Mouse (Mus musculus) kidney, adult 9 months (tissue): ENCODE measurements around the gene Wdr81.

ENCODE experiments used
- DNase-seq: peaks from one replicate; pipeline ENCODE4 v3.0.0; 2022

The Wdr81 gene

DNA sequence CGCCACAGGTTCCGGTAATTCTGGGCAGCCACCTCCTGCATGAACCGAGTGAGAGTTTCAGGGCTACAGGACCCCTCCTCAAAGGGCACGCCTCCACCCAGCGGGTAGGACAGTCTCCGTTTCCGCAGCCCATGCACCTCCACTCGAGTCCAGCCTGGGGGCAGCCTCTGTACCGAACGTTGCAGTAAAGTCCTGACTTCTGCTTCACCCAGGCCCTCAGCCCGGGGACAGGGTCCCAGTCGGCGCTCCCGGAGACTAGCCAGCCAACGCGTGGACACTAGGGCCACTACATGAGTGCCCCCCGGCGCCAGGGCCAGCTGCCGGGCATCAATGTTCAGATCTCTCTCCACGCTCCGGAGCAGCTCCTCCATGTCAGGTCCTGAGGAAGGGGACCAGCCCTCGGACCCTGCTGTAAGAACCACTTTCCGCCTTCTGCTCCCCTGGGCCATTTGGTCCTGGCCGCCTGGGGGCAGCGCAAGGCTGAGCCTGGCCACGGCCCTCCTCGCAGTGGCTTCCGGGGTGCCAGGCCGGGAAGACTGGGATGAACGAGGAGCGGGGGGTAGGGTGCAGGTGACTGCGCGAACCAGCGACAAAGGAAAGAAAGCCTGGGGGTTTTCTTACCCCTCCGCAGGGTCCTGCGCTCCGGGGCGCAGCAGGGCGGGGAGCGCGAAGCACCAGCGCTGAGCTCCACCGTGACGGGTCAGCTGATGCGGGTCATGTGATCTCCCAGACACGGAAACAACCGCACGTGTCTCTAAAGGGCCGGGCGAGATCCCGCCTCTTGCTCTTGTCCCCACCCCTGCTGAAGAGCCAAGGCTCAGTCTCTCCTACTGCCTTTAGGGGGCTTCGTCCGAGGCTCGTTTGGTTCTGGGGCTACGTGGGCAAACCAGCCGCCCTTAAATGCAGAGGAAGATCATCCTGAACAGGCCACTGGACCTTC is at the start of gene Wdr81:
TSS of gene Wdr81 (minus strand) at position 727 of the 940 bp plus-strand sequence.
- DNase-seq, result peak; percentile 93

DNA sequence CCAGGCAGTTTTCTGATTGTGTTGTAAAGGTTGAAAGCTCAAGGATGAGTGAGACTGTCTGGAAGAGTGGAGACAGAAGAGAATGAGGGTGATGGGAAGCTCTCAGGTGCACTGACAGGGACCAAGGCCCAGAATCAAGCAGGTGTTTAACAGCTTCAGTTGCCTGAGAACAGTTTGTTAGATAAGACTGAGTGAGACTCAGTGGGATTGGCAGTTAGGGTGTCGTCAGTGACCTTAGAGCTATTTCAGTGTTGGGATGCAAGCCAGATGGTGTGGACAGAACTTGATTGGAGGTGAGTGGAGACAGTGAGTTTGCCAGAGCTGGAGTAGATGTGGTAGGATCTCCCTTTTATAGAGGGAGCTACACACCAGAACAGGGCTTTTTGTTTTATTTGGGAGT is 43.6 kb upstream of the Wdr81 start:
- DNase-seq, result no peak

DNA sequence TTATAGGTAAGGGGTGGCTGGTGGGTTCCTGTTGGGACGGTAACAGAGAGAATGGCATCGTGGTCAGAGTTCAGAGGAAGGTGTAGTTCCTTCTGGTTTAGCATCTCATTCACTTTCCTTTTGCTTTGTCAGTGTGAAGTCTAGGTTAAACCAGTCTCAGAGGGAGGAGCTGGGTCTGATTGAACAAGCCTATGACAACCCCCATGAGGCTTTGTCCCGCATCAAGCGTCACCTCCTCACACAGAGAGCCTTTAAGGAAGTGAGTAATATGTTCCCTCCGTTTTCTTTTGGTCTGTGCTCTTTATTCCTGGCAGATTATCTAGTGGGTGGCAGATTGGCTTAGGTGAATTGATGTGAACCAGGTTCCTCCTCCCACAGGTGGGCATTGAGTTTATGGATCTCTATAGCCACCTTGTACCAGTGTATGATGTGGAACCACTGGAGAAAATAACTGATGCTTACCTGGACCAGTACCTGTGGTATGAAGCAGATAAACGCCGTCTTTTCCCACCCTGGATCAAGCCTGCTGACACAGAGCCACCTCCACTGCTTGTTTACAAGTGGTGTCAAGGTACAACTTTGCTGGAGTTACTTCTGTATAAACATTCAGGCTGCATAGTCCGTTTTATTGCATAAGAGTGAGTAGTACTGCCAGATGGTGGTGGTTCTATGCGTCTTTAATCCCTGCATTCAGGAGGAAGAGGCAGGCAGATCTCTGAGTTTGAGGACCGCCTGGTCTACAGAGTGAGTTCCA is 40.0 kb upstream of the Wdr81 start:
- DNase-seq, result no peak

DNA sequence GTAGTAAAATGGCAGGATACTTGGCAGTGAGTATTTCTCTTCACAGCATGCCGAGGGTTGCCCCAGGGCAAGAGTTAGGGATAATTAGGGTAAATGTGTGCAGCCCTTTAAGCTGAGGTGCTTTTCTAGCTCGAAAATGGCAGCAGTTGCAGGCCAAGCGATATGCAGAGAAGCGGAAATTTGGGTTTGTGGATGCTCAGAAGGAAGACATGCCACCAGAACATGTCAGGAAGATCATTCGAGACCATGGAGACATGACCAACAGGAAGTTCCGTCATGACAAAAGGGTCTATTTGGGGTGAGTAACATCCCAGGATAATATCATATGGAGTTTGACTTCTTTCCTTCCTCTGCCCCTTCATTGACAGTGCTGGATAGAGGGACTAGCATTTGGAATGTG is 33.0 kb upstream of the Wdr81 start:
- DNase-seq, result peak; percentile 20

DNA sequence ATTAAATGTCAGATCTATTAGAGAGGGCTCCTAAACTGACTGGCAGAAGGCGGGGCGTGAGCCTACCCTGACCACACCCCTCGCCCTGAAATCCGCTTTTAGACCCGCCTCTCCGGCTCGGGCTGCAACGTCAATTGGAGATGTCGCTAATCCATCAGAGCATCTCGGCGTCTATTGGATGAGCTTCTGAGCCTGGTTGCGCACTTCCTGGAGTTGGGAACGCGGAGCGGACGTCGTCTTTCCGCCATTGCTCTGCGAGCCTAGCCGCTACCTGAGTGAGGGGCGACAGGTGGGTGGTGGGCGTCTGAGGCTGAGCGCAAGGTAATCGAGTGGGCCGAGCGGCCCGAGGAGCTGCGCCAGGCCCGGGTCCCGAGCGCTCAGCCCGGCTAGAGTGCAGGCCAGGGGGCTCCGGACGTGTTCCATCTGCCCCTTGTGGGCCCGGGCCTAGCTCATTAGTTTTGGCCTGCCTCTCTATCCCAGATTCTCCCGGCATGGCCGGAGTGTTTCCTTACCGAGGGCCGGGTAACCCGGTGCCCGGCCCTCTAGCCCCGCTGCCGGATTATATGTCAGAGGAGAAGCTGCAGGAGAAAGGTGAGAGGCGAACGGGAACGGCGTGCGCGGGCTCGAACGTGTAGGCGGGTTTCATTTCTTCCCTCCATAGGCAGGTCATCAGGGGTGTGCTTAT is 32.2 kb upstream of the Wdr81 start, which contains the start of gene Prpf8:
TSS of gene Prpf8 (plus strand) at position 216 of the 685 bp plus-strand sequence.
- DNase-seq, result peak; percentile 99

DNA sequence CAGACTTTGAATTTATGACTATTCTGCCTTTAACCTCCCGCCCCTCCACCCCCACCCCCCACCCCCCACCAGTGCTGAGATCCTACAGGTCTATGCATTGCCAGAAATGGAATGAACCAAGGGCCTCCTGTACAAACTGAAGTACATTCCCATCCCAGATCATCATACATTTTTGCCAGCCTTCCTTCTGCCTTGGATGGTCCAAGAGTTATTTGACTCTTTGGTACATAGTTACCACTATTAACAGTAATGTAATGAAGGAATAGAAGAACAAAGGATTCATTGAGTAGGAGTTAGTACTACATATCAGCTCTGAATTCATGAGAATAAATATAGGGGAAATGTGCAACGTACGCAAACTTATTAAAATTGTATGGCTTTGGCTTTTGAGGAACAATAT is 31.7 kb upstream of the Wdr81 start:
- no peak for DNase-seq

DNA sequence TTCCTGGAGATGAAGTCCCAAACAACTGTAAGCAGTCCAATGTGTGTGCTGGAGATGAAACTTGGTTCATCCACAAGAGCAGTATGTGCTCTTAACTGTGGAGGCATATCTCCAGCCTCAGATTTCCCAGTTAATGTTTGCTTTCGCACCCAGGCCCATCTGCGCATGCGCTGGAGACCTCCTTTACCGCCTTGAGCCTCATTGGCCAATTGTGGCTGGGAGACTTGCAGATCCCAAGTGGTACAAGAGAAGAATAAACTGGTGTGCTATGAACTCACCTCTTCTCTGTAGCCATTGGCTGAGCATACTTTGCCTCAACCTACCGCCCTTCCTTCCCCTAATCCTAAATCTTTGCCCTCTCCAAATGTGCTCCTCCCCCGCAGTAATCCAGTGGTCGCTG is 18.9 kb upstream of the Wdr81 start:
- no peak for DNase-seq

DNA sequence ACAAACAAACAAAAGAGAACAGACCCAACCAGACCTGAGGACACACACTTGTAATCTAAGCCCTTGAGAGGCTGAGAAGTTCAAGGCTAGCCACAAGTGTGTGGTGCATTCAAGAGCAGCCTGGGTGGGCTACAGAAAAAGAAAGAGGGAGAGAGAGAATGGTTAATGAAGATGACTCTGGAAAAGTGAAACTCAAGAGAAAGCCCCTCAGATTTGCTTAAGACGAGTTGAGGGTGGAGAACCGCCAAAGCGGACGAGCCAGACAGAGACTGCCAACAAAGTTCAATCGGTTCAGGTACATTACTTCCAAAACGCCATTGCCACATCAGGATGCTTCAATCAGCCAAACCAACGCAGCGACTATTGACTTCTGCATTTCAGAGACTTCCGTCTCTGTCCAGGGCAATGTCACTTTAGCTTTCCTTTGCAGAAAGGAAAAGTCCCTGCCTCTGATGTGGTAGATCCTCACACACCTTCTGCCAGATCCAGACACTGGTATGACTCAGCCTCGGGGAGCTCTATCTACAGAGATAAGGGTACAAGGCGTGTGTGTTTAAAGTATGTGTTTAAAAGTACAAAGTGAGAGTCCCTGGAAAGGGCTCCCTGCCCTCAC is 18.1 kb upstream of the Wdr81 start:
- DNase-seq, result no peak

DNA sequence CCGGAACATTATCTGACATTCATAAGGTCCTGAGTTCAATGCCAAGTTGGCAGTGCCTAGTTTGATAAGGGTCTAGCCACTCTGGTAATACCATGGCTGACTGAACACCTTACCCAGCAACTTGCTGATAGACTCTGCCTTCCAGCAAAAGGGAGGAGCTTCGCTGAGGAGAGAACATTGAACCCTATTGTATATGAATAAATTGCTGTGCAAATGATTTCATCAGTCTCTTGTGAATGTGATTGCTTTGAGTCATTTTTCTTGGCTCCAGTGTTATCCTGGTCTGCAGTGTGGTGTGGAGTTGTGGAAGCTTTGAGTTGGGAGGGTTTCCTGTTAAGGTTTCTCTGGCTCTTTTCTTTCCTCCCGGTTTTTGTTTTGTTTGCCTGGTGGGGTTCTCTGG is 16.2 kb upstream of the Wdr81 start:
- no peak for DNase-seq

DNA sequence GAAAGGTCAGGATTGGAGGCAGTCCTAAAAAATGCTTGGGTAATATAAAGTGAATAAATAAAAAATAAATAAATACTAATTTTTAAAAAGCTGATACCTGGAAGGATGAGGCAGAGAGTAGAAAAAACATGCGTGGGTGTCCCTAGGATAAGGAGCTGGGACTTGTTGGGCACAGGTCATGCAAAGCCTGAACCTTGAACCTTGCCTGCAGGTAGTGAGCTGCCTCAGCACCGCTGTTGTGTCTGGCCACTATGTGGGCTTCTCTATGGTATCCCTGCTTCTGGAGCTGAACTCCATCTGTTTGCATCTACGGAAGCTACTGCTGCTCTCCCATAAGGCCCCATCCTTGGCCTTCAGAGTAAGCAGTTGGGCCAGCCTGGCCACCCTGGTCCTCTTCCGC is 14.7 kb upstream of the Wdr81 start:
- peak; percentile 38 for DNase-seq

DNA sequence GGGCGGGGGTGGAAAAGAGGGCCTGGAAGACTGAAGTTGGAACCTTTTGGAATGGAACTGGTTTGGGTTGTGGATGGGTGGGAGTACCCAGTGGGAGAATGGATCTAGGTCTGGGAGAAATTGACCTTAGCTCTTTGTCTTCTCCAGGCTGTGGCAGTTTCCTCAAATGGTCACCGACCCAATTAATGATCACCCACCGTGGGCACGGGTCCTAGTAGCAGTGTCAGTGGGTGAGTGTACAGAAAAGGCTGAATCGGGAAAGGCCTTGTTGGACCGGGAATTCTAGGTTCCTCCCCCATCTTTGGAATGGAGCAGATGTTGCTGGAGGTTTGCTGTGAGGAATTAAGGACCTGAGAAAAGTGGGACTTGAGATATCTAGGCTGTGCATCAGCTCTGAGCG is 13.9 kb upstream of the Wdr81 start:
- peak; percentile 53 for DNase-seq

DNA sequence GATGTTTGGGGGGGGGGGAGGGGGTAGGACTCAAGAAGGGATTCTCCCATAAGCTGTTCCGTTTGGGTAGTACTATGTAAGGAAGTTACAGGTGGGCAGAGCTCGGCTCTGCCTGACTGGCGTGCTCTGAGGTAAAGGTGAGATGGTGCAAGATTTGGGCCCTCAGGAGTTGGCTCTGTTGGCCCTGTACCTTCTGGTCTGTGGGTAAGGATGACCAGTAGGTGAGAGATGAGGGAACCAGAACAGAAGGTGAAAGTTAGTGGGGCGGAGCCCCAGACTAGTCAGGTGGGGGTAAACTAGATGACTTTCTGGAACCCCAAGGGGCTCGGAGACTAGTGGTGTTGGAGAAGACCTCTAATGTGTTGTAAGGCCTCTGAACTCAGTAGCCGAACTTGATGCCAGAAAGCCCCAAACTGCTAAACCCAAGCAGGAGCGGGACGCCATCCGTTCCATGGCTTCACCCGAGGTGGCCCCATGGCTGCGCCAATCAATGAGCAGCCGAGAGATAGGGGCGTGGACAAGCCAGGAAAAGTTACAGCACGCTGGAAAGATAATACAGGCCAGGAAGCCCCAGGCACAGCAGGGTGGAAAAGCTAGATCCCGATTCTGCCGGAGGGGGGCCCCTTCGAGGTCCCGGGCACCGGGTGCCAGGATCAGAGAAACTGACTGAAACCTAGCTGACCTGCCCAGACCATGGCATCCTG is 13.1 kb upstream of the Wdr81 start:
- DNase-seq, result peak; percentile 76

DNA sequence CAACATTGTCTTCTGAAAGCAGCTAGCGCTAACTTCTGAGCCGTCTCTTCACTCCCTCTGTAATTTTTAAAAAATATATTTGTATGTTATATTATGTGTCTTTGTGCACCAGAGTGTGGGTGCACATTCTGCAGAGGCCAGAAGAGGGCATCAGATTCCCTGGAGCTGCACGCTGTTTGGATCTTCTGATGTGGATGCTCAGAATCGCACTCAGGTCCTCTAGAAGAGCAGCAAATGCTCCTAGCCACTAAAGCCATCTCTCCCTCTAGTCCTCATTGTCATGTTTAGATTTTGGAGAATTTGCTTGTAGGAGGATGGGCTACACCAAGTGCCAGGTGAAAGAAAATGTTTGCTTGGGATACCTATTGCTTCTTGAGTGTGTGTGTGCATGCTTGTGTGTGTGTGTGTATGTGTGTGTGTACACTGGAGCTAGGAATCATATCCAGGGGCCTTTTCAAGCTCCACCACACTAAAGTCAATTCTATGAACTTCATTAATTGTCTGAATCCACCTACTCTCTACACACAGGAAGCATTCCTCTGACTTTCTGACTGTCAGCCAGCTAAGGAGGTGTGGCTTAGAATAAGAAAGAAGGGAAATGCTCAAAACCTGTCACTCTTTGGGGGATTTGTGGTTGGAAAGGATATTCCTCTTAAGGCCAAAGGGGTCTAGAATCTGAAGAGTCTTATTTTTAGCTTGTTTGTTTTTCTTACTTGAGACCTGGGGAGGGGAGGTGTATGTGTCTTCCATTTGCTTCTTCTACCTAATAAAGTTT is 12.4 kb upstream of the Wdr81 start:
- DNase-seq, result peak; percentile 32

DNA sequence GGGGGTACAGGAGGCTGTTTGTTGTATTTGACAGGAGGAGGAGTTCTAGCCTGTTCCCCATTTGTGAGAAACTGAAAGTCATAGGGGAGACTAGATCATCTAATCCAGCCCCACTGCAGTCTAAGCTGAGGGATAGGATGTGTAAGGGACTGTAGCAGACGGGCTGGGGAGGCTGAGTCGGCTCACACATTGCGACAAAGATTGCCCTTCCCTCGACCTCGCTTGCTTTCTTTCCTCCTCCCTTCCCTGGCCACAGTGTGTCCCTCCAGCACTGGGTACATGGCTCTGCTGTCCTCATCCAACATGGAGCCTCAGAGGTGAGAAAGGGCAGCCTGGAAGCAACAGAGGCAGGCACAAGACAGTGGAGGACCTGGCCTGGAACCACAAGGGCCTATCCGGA is 10.5 kb upstream of the Wdr81 start:
- no peak for DNase-seq

DNA sequence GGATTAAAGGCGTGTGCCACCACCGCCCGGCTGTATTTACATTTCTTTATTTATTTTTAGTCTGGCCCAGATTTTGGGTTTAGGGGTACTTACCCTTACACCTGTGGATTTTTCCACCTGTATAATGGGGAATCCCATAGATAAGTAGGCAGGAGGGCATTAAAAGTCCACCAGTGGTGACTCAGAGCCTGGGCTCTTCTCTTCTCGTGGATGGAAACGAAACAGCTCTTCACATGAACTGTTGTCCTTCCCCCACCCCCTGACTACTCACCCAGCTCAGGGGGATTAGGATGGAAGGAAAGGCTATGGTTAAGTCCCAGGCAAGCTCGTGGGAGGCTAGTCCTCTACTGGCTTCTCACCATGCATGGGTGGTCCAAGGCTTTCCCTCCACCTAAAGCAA is 9.9 kb upstream of the Wdr81 start:
- DNase-seq, result no peak

DNA sequence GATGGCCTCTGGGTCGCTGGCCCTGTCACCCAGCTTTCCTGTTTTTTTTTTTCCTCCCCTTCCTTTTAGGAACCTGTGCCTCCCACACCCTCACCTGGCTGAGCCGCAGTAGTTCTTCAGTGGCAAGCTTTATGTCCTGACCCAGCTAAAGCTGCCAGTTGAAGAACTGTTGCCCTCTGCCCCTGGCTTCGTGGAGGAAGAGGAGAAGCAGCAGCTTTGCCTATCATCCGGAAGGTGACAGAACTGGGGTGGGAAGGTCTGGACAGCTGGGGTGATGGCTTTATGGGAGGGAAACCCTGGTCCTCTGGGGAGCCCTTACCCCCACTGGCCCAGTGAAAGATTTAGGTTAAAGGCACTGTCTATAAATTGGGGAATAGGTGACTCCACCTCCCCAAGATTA is 9.1 kb upstream of the Wdr81 start:
- peak; percentile 37 for DNase-seq

DNA sequence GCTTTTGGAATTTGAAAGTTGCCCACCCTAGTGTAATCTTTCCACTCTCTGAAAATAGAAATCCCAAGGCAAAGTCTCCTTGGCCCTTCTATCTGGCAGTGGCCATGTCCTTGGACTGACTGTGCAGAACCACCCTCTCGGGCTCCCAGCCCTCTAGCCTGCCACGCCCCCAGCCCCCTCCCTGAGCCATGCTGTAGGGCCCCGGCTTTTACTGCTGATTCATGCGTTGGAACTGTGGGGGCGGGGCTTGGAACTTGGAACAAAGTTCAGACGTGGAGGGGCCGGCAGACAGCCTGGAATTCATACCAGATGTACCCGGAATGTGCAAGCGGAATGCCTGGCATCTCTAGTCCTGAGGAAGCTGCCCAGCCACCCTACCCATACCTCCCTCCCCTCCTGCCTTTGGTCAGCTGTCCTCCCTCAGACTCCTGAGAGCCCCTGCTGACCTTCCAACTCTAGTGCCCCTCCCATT is 8.4 kb upstream of the Wdr81 start:
- DNase-seq, result peak; percentile 98

DNA sequence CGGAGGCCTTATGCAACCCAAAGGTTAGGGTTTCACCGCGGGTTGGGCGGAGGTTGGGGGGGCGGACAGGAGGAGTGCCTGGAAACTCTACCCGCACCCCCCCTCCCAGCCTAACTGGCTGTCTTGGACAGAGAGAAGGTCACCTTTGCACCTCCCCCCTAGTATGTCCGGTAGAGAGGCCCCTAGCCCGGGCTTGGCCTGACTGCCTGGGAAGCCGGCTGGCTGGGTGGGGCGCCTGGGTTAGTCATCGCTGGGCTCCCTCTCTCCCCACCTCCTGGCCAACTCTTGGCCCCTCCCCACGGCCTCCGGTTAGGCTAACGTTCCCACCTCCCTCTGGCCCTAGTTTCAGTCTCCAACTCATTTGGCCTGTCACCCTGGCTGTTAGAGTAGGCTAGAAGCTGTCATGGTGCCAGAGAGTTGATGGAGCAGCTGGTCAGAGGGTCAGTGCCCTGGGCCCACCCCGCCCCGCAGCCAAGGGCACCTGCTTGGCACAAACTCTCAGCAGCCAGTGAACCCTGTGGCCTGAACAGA is 7.8 kb upstream of the Wdr81 start:
- DNase-seq, result peak; percentile 98

DNA sequence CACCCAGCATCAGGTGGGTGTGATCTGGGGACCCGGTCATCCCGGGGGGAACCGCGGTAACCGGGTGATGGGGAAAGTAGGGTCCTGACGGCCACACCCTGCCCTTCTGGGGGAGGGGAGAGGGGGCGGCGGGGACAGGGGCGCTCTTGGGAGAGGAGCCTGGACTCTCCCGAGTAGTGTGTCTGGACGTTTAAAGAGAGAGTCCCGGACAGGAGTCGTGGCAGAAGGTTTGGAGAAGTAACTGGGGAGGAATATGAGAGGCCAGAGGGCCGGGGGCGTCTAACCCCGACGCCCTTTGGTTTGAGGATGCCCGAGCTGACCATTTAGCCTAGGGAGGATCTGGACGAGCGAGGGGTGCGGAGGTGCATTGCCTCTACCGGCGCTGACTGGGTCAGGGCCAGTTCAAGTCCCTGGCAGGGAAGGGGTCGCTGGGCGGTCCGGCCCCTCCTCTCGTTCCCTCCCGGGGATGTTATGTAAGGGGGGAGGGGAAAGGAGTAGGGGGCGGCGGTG is 7.3 kb upstream of the Wdr81 start:
- DNase-seq, result no peak

DNA sequence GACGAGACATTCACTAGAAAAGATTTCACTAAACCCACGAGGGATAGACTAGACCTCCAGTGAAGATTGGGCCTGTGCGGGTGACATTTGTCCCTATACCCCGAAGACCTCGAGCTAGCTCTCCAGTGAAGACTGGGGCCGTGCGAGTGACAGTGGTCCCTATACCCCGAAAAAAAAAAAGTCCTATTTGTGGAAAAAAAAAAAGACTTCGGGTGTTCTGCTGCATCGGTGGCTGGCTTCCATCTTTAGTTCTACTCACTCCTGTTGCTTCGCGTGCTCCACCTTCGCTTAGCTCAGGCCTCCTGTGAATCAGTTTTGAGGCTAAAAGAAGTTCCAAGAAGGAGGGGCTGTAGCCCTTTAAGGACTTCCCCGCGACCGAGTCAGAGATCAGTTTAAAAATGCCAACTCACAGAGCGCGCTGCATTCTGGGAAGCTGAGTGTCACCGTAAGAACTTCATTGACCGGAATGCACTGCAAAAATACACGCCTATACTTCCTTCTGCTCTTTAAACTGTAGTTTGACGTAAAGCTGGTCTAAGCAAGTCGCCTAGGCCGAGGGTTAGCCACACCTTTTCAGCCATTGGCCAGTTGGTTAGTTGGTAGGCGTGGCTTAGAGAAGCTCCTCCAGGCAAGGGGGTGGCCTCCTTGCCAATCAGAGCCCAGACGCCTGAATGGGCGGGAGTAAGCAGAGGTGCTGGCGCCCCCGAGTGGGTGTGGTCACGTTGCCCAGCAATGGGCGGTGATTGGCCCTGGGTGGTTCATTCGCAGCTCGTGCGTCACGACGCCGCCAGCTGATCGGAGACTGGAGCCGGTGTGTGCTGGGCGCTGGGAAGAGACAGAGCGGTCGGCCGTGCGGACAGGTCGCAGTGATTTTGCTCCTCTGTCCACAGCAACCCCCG is 6.6 kb upstream of the Wdr81 start, which contains the start of gene Tlcd2:
TSS of gene Tlcd2 (plus strand) at position 872 of the 899 bp plus-strand sequence.
- peak; percentile 100 for DNase-seq
